Mouse (Mus musculus) lung, embryonic 14.5 days (tissue): ENCODE data around the gene Stim1. TPM values are rescaled to one million over a fixed set of nuclear protein-coding genes. Genes with fewer than 3 reads are reported as not detected.

Source experiments
- ATAC-seq: fragments of 200-750 bp; cut with Nextera tagmentation; 2 replicates; pipeline ENCODE4 v1.8.0; 2017; ENCODE audit warnings: mild to moderate bottlenecking, moderate TSS enrichment, moderate library complexity; ENCODE audit not compliant: insufficient read depth
- DNase-seq: peaks from one replicate; pipeline ENCODE4 v3.0.0-alpha.2; 2015
- H3K27ac ChIP-seq: fragments of 300-500 bp; sonication (generic); 2 replicates; pipeline ENCODE4 v1.5.1; 2014; ENCODE audit warnings: low read depth, mild to moderate bottlenecking, moderate library complexity
- H3K27me3 ChIP-seq: fragments of 300-500 bp; sonication (generic); 2 replicates; pipeline ENCODE4 v1.6.1; 2014; ENCODE audit warnings: low read length, control low read depth; ENCODE audit not compliant: insufficient read depth
- H3K36me3 ChIP-seq: fragments of 300-500 bp; sonication (generic); 2 replicates; pipeline ENCODE4 v1.6.1; 2014; ENCODE audit warnings: control low read depth; ENCODE audit not compliant: insufficient read depth
- H3K4me1 ChIP-seq: fragments of 300-500 bp; sonication (generic); 2 replicates; pipeline ENCODE4 v1.6.1; 2014; ENCODE audit warnings: antibody characterized with exemption, control low read depth; ENCODE audit not compliant: insufficient read depth
- H3K4me2 ChIP-seq: fragments of 300-500 bp; sonication (generic); 2 replicates; pipeline ENCODE4 v1.6.1; 2014; ENCODE audit warnings: mild to moderate bottlenecking
- H3K4me3 ChIP-seq: fragments of 300-500 bp; sonication (generic); 2 replicates; pipeline ENCODE4 v1.5.1; 2014; ENCODE audit warnings: low read depth, low read length
- H3K9ac ChIP-seq: fragments of 300-500 bp; sonication (generic); 2 replicates; pipeline ENCODE4 v1.6.1; 2014
- H3K9me3 ChIP-seq: fragments of 300-500 bp; sonication (generic); 2 replicates; pipeline ENCODE4 v1.6.1; 2016; ENCODE audit warnings: low read depth, low read length, control low read depth
- CTCF ChIP-seq: IDR thresholded peaks from 2 replicates; pipeline ENCODE4 v1.5.1; 2016; ENCODE audit warnings: antibody characterized with exemption, low read depth
- WGBS: fragments of 180-500 bp; shearing (Covaris S2); extraction: QIAGEN DNeasy Blood & Tissue Kit; methylation state at CpG from one replicate; pipeline ENCODE4 v1.1.7; 2014; 5-methylcytosine and 5-hydroxymethylcytosine counted together
- polyA plus RNA-seq: library from polyadenylated mRNA; unstranded; fragments of >200 nt; fragmentation: Nextera tagmentation; extraction: Ambion mirVana; gene quantifications from 2 replicates; pipeline ENCODE4 v1.2.1, GENCODE M21; 2014

Stim1 gene
- polyA plus RNA-seq, 1 experiment from 2014 or later: 15.9 TPM

GRCm38 (mm10) chr7:102415841-102416240, 148.2 kb downstream of the Stim1 start:
- TF ChIP-seq CTCF: no peak
- Histone ChIP-seq H3K27ac (no peak overlapping the region), H3K4me1 (no peaks in the 10 kb centered on the region), H3K36me3 (no peaks in the 10 kb centered on the region), H3K27me3 (no peaks in the 10 kb centered on the region), H3K4me2 (no peak overlapping the region), H3K9ac (no peak overlapping the region), H3K9me3 (no peaks in the 10 kb centered on the region), H3K4me3 (no peak overlapping the region)
- DNase-seq (no peak), ATAC-seq (no peak)
- WGBS: 51% methylated on average over 6 of the region's 6 CpGs

- under 1% methylated on average over 4 of the region's 4 CpGs for WGBS
- H3K4me1 ChIP-seq: no peaks in the 10 kb centered on the region
- peak; percentile 66; the same call in 1 of the 2 replicates for ATAC-seq
Measured at GRCm38 (mm10) chr7:102417398-102417797, 149.8 kb downstream of the Stim1 start.

GRCm38 (mm10) chr7:102422036-102422435, 154.4 kb downstream of the Stim1 start:
- DNase-seq (no peak), ATAC-seq (no peak)
- Histone ChIP-seq H3K27ac (no peak overlapping the region), H3K4me3 (no peak overlapping the region), H3K4me1 (no peaks in the 10 kb centered on the region), H3K4me2 (no peak overlapping the region), H3K36me3 (no peaks in the 10 kb centered on the region), H3K9ac (no peak overlapping the region), H3K27me3 (no peaks in the 10 kb centered on the region), H3K9me3 (no peaks in the 10 kb centered on the region)
- WGBS: 89% methylated on average over 2 of the region's 2 CpGs
- TF ChIP-seq CTCF: no peak

More at GRCm38 (mm10) chr7:102417398-102417797, 149.8 kb downstream of the Stim1 start:
- Histone ChIP-seq H3K36me3 (no peaks in the 10 kb centered on the region), H3K9ac (no peak overlapping the region), H3K27me3 (no peaks in the 10 kb centered on the region), H3K9me3 (no peaks in the 10 kb centered on the region), H3K4me2 (no peak overlapping the region), H3K4me3 (no peak overlapping the region), H3K27ac (no peak overlapping the region)
- DNase-seq: peak; percentile 85
- TF ChIP-seq CTCF: peak; percentile 89

GRCm38 (mm10) chr7:102425933-102426685, 158.5 kb downstream of the Stim1 start:
- H3K9me3 ChIP-seq: no peaks in the 10 kb centered on the region

GRCm38 (mm10) chr7:102434344-102434743, 166.7 kb downstream of the Stim1 start:
- no peak for TF ChIP-seq CTCF
- H3K4me3 ChIP-seq: no peak overlapping the region
- WGBS: 72% methylated on average over 2 of the region's 2 CpGs

More at GRCm38 (mm10) chr7:102425933-102426685, 158.5 kb downstream of the Stim1 start:
- no peak overlapping the region for H3K27ac ChIP-seq
- 42% methylated on average over 6 of the region's 6 CpGs for WGBS
- no peak overlapping the region for H3K4me2 ChIP-seq
- DNase-seq (peak; percentile 25), ATAC-seq (0 out of 2 replicates have a peak, but pooled peaks have one; percentile 11)
- H3K4me3 ChIP-seq: no peak overlapping the region
- H3K36me3 ChIP-seq: no peaks in the 10 kb centered on the region
- H3K4me1 ChIP-seq: no peaks in the 10 kb centered on the region
- H3K9ac ChIP-seq: no peak overlapping the region
- H3K27me3 ChIP-seq: no peaks in the 10 kb centered on the region
- TF ChIP-seq CTCF: no peak

DNA sequence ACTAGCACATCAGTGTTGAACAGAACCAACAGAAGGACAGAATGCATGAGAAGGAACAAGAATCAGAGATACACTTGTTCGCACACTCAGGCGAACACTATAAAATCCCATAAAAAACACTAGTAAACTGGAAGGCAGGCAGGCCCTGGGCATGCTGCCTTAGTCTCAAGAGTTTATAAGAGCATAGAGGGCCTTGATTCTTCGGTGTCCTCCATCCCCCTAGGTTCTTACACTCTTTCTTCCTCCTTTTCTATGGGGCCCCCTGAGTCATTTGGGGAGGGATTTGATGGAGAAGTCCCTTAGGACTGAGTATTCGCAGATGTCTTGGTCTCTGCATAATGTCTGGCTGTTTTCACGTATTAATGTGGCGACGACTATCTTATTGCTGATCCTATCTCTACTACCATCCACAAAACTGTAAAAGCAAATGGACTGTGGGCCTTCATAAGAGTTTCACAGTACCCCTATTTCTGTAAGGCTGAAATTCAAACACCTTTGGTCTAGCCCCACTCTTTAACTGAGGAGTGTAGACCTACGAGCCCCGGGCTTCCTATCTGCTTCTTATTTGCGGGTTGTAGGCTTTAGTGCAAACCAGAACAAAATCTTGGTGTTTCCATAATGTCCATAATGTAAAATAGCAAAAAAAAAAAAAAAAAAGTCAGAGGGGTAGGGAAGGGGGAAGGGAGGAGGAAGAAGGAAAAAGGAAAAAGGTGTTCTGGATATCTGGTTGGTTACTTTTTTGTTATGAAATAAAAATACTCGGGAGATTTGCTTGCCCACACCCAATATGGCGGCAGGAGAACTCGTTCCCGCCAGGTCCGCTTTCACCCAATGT, 173.4 kb downstream of the Stim1 start:
- DNase-seq: no peak
- ATAC-seq: no peak; the same call in 1 of the 2 replicates
- Histone ChIP-seq H3K9me3 (no peaks in the 10 kb centered on the region), H3K4me3 (peak overlapping the region; percentile 78), H3K9ac (no peak overlapping the region), H3K4me2 (peak overlapping the region; percentile 47), H3K36me3 (peaks cover 20% of the 10 kb centered on the region), H3K27ac (no peak overlapping the region; the same call in 1 of the 2 replicates), H3K4me1 (peaks cover 8% of the 10 kb centered on the region), H3K27me3 (no peaks in the 10 kb centered on the region)
- TF ChIP-seq CTCF: no peak
- 52% methylated on average over 15 of the region's 15 CpGs for WGBS

More at GRCm38 (mm10) chr7:102434344-102434743, 166.7 kb downstream of the Stim1 start:
- Histone ChIP-seq H3K36me3 (no peaks in the 10 kb centered on the region), H3K9me3 (no peaks in the 10 kb centered on the region), H3K9ac (no peak overlapping the region), H3K4me1 (no peaks in the 10 kb centered on the region), H3K27me3 (no peaks in the 10 kb centered on the region), H3K27ac (no peak overlapping the region), H3K4me2 (no peak overlapping the region)
- DNase-seq (no peak), ATAC-seq (no peak)
